Mouse (Mus musculus): ENCODE results near the gene Rhou. TPM values are rescaled to one million over a fixed set of nuclear protein-coding genes. Genes with fewer than 3 reads are reported as not detected.
"Not testable (repeated sequence)": the region's sequence is repeated elsewhere in the genome, so short reads cannot be mapped to it uniquely, and the experiment has no call there.

Rhou gene
- 1 to 10 TPM; 7.5 to 9.9 TPM for total RNA-seq (2021)
- long read RNA-seq, experiment 1, transcript Rhou-201 (3 exons, 3,371 nt), result major isoform, 9 of 9 reads
- long read RNA-seq, experiment 1, partial matches to known transcripts, result 0 of 9 reads
- long read RNA-seq, experiment 1, other reads (novel, unspliced or antisense), result 0 of 9 reads
- long read RNA-seq, experiment 2, partial matches to known transcripts, result 0 of 5 reads
- long read RNA-seq, experiment 2, other reads (novel, unspliced or antisense), result 1 of 5 reads

DNA sequence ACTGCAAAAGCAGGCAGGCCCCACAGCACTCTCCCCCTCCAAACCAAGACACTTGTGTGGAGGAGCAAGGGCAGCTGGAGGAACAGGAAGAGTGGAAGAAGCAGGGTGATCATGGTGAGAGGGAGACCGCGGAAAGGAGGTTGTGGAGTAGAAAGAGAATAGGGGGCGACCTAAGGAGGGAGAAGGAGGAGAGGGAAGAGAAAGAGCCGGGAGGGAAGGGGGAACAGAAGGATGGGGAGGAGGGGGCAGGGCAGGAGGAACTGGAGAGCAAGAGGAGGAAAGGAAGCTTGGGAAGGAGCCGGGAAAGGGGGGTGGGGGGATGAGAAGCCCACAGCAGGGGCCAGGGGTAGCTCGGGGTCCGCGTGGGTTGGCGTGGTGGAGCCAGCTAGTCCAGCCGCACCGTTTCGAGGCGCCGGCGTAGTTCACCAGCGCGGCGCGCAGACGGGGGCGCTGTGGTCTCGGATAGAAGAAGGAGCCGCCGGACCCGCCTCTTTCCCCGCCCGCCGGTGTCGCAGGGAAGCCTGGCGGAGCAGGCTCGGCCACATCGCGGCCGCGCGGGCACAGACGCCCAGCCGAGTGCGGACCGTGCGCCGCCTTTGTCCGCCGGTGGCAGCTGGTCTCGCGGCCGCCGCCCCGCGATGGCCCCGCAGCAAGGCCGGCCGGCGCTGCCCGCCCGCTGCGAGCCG lies at the start of gene Rhou:
TSS of gene Rhou (plus strand) at position 622 of the 686 bp plus-strand sequence.
- intact Hi-C loops (cut with DNase I), result loop anchor here (1.0 to 2.0 kb wide), 2 partner anchors 116 to 129 kb away; no protein-coding TSS in a partner anchor
- DNase-seq, result peak; percentile 94 to 95

DNA sequence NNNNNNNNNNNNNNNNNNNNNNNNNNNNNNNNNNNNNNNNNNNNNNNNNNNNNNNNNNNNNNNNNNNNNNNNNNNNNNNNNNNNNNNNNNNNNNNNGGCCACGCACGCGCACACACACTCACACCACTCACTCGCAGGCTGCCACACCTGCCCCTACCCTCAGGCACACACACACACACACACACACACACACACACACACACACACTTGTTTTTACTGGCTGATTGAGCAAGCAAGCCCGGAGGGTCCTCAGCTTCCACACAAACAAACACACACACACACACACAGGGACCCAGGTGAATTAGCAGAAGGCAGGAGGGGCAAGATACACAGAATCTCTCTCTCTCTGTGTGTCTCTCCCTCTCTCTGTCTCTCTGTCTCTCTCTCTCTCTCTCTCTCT lies 41.1 kb upstream of the Rhou start:
- intact Hi-C loops (cut with DNase I); DNase-seq: not testable (repeated sequence)

- intact Hi-C loops (cut with DNase I); DNase-seq: not testable (repeated sequence)
Observed at GRCm38 (mm10) chr8:123623523-123623922, 30.2 kb upstream of the Rhou start.

GRCm38 (mm10) chr8:123624274-123624673 lies 29.5 kb upstream of the Rhou start:
- DNase-seq, result no peak
- intact Hi-C loops (cut with DNase I), result no loop called here

DNA sequence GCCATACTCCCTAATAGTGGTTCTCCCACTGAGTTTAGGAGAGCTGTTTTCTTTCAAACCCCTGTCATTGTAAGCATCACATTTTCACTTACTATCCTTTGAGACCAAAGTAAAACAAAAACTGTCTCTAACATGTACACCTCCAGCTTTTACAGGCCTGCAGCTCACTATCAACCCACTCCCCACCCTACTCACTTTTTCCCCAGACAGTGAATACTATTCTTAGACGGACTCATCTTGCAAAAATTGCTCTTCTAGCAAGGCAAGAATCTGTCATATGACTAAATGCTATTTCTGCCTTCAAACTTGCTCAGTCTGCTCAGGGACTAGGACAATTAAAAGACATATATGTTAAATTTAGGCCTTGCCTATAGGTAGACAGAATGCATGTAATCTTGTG lies 29.0 kb upstream of the Rhou start:
- intact Hi-C loops (cut with DNase I), result no loop called here
- DNase-seq, result no peak

DNA sequence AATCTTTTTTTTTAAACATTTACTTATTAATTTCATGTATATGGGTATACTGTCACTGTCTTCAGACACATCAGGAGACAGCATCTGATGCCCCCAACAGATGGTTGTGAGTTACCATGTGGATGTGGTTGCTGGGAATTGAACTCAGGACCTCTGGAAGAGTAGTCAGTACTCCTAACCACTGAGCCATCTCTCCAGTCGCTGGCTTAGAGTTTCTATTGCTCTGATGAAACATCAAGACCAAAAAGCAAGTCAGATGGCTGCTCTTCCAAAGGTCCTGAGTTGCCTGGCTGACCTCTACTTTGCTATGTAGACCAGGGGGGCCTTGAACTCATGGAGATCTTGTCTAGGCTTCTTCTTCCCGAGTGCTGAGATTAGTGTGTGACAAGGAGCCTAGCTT lies 28.0 kb upstream of the Rhou start:
- intact Hi-C loops (cut with DNase I), result no loop called here
- no peak for DNase-seq

- no peak for DNase-seq
- intact Hi-C loops (cut with DNase I), result no loop called here
Observed at GRCm38 (mm10) chr8:123627410-123628147, 26.1 kb upstream of the Rhou start.

DNA sequence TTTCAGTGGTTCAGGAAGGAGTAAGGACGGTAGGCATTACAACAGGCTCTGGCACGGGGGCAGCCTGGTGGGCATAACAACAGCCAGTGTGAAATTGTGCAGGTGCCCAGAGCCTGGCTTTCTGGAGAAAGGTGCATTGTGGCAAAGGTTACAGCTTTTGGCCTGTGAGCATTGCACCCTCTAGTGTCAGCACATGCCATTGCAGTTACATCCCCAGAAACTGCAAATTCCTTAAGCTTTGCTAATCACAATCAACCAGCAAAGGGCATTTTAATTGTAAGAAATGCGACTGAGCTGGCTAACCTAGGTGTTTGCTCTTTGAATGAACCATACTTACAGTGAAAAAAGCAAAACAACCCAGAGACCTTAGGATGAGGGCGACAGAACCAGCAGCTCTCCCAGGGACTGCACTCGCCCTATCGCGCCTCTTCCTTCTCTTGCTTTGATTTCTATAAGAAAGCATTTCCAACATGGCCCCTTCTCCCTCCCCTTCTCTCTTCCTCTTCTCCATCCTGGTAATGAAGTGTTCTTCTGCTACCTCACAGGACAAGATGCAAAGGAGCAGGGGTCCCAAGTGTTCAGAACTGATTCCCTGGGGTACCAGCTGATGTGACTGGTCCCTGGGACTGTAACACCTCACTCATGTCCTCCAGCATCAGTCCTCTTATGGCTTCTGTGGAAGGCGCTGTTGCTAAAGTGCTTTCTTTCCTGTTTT lies 25.3 kb upstream of the Rhou start:
- intact Hi-C loops (cut with DNase I), result no loop called here
- DNase-seq, result peak; percentile 48 to 60

GRCm38 (mm10) chr8:123628968-123629755 lies 24.6 kb upstream of the Rhou start:
- DNase-seq, result peak; percentile 79 to 87
- intact Hi-C loops (cut with DNase I), result no loop called here

DNA sequence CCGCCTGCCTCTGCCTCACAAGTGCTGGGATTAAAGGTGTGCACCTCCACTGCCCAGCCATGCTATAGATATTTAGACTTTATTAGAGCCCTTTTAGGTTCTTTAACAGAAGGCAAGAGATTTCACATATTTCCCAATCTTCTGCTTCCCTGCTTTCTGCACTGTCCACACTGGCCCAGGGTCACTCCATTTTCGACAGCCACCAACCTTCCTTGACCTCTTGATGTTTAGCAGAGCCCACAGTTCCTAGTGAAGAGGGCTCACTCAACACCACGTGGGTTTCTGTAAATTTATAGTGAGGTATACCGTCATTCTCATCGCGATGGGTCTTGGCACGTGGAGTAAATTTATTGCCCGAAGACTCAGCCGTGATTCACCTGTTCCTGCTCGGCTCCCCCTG lies 23.7 kb upstream of the Rhou start:
- intact Hi-C loops (cut with DNase I), result no loop called here
- no peak for DNase-seq

GRCm38 (mm10) chr8:123630841-123631251 lies 22.9 kb upstream of the Rhou start:
- DNase-seq, result no peak
- intact Hi-C loops (cut with DNase I), result no loop called here

GRCm38 (mm10) chr8:123631746-123632145 lies 22.0 kb upstream of the Rhou start:
- intact Hi-C loops (cut with DNase I); DNase-seq: not testable (repeated sequence)

- no peak for DNase-seq
- intact Hi-C loops (cut with DNase I), result no loop called here
Observed at GRCm38 (mm10) chr8:123632257-123632656, 21.5 kb upstream of the Rhou start.

- intact Hi-C loops (cut with DNase I), result no loop called here
- no peak for DNase-seq
Observed at GRCm38 (mm10) chr8:123633801-123634200, 19.9 kb upstream of the Rhou start.

- DNase-seq, result no peak
- intact Hi-C loops (cut with DNase I), result no loop called here
Observed at GRCm38 (mm10) chr8:123634395-123635131, 19.2 kb upstream of the Rhou start.

GRCm38 (mm10) chr8:123635671-123636070 lies 18.1 kb upstream of the Rhou start:
- peak in 1 of 2 experiments; percentile 32 for DNase-seq
- intact Hi-C loops (cut with DNase I), result no loop called here

DNA sequence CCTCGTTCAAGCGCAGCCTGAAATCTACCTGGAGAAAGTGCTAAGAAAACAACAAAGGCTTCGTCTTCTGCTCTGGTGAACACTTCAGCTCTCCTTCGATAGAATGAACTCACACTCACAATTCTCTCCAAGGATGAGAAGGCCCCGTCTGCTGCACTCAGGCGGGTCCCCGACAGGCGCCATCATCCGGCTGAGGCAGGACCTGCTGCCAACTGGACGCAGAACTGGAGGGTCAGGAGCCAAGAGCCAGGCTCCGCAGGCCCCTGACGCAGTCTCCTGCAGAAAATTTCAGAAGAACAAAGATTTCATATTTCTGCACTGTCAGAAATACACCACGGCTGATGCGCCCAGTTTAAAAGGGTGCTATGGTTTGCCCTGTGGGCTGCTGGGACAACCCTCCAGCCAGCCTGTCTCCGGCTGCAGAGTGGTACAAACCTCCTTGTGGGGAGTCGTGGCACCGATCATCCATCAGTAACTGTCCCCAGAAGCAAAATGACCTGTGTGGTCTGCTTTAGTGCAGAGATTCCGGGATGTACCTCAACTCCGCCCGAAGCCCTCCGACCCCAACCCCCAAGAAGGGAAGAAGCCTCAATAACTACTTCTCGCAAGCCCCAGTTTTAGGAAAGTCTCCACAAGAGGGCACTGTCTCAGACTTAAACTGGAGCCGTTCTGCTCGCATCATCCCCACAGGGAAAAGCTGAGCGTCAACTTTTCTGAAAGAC lies 10.2 kb upstream of the Rhou start:
- intact Hi-C loops (cut with DNase I), result no loop called here
- peak; percentile 44 to 78 for DNase-seq

DNA sequence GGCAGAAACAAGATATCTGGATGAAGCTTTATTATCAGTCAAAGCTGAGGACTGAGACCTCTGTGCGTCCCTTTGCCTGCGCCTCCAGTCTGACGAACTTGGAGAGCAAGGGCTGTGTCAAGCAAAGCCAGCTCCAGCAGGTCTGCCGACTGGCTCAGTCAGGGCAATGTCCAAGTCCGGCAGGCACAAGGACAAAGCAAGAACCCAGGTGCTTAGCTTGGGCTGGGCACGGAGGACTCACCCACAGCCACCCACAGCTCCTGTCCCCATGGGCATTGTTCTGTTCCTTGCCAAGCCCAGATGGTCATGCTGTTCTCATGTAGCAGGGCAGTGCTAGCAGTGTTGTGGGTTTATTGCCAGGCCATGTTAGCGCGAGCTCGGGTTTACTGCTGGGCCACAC lies 8.5 kb upstream of the Rhou start:
- intact Hi-C loops (cut with DNase I), result no loop called here
- no peak for DNase-seq

Measured in heart, postnatal 14 days (tissue).